Mouse (Mus musculus): ENCODE results near the gene Otulinl. TPM values are rescaled to one million over a fixed set of nuclear protein-coding genes. Genes with fewer than 3 reads are reported as not detected.

Otulinl gene
- polyA plus RNA-seq, 1 experiment from 2014 or later = 5.3 TPM

DNA sequence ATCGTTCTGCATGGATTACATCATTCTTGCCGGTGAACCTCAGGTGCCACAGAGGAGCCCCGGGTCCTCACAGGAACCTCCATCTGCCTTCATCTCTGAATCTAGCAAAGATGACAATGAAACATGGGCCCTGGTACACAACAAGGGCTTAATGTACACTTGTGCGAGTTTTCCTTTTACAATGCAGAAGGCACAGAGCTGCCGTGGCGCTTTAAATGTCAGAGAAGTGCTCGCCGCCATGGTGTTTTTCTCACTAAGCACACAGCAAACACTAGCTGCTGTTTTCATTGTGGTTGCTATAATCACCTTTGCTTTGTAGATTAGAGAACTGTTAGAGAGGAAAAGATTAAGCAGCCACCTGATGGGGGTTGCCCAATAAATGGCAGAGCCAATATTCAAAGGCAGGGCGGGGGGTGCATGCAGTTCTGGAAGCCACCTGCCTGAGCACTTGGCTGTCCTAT, 13.3 kb downstream of the Otulinl start:
- Histone ChIP-seq H3K27ac (no peak overlapping the region), H3K4me1 (replicated peaks) (peaks cover 4% of the 10 kb centered on the region), H3K9me3 (replicated peaks) (no peaks in the 10 kb centered on the region), H3K9ac (no peak overlapping the region), H3K4me3 (no peak overlapping the region), H3K4me2 (no peak overlapping the region), H3K27me3 (no peaks in the 10 kb centered on the region), H3K36me3 (no peaks in the 10 kb centered on the region)
- 81% methylated on average over 9 of the region's 9 CpGs for WGBS
- no peak for ATAC-seq (replicated peaks; ENCODE audit: insufficient number of reproducible peaks, insufficient read depth, low FRiP score, low read depth)

DNA sequence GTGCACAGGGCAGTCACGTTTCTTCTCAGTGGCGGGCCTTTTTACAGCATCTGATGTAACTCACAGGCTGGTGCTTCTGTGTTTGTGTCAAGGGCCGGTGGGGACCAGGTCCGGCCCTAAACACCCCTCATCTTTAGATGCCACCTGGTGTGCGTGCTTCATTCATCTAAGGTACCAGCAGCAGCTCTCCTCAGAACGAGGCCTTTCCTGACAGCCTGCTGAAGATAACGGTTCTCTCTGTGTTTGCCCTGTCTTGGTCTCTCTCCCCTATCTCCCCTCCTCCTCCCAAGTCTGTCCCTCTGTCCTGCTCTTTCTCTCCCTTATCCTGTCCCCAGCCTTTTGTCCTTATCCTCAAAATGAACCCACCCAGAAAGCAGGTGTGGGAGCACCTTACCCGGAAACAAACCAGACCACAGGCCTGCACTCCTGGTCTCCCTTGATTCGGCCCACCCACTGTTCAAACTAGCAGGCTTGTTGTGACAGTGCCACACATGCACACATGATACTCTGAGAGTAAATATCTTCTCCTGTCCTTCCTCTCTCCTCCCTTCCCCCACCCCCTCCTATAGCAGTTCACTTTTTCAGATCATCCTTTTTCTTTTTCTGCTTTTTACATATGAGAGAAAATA, 14.4 kb downstream of the Otulinl start:
- Histone ChIP-seq H3K4me1 (replicated peaks) (peaks cover 4% of the 10 kb centered on the region), H3K36me3 (no peaks in the 10 kb centered on the region), H3K9me3 (replicated peaks) (no peaks in the 10 kb centered on the region), H3K27me3 (no peaks in the 10 kb centered on the region), H3K4me2 (no peak overlapping the region), H3K9ac (no peak overlapping the region), H3K4me3 (no peak overlapping the region), H3K27ac (no peak overlapping the region)
- ATAC-seq (replicated peaks; ENCODE audit: insufficient number of reproducible peaks, insufficient read depth, low FRiP score, low read depth) = no peak
- WGBS = 44% methylated on average over 9 of the region's 9 CpGs

DNA sequence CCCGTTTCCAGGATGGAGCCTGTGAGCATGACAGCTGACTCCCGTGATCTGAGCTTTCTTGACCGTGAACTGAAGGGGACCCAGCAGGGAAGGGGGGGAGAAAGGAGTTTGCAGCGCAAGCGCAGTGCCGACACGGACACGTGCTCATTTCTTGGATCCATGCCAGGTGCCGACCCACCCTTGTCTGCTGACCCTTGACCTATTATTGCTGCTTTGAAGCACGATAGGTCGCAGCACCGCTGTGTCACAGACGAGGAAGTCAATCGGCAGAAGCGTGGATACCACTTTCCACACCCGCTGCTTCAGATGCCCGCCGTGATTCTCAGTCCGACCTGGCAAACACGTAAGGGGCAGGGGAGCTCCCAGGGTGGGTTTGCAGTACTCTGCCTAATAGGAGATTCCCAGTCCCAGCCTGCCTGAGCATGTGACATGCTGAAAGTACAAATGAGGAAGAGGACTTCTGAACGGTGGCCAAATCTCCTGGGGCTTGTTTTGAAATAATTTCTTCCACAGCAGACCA, 15.9 kb downstream of the Otulinl start:
- H3K36me3 ChIP-seq = no peaks in the 10 kb centered on the region
- no peaks in the 10 kb centered on the region for H3K27me3 ChIP-seq
- H3K4me2 ChIP-seq = peak overlapping the region; percentile 37
- H3K9ac ChIP-seq = no peak overlapping the region
- no peak overlapping the region for H3K27ac ChIP-seq
- ATAC-seq (replicated peaks; ENCODE audit: insufficient number of reproducible peaks, insufficient read depth, low FRiP score, low read depth) = no peak
- WGBS = 58% methylated on average over 21 of the region's 21 CpGs
- H3K4me3 ChIP-seq = no peak overlapping the region
- peaks cover 4% of the 10 kb centered on the region for H3K4me1 ChIP-seq (replicated peaks)
- no peaks in the 10 kb centered on the region for H3K9me3 ChIP-seq (replicated peaks)

DNA sequence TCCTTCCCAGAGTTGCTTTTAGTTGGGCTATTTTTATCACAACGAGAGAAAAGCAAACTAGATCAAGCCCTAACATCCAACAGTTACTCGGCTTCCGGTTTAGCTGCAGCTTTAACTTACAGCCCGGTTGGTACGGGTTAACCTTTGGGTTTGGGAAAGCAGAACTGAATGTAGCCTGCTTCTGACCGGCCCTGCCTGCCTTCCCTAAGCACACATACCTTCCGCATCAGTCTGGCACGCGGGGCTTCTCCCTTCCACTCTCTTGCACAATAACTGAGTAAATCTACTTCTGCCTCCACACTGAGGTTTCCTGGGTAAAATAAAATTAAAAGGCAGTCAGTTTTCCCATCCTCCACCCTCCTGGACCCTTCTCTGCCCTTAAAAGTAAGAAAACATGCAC, 17.3 kb downstream of the Otulinl start:
- ATAC-seq (replicated peaks; ENCODE audit: insufficient number of reproducible peaks, insufficient read depth, low FRiP score, low read depth) = no peak
- WGBS = 84% methylated on average over 9 of the region's 9 CpGs
- H3K27ac ChIP-seq = no peak overlapping the region

DNA sequence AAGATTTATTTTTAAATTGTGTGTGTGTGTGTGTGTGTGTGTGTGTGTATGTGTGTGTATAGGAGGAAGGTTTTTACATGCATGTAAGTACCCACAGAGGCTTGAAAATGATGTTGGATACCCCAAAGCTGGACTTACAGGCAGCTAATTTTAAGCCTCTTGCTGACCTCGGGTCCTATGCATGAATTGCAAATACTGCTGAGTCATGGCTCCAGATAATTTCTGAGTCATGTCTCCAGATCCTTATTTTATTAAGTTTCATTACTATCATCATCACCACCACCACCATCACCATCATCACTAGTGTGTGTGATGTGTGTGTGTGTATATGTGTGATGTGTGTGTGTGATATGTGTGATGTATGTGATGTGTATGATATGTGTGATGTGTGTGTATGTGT, 18.7 kb downstream of the Otulinl start:
- H3K27ac ChIP-seq = no peak overlapping the region
- H3K4me3 ChIP-seq = no peak overlapping the region
- H3K36me3 ChIP-seq = no peaks in the 10 kb centered on the region
- H3K9me3 ChIP-seq (replicated peaks) = no peaks in the 10 kb centered on the region
- ATAC-seq (replicated peaks; ENCODE audit: insufficient number of reproducible peaks, insufficient read depth, low FRiP score, low read depth) = no peak
- 42% methylated on average over 1 of the region's 1 CpGs for WGBS
- no peak overlapping the region for H3K4me2 ChIP-seq
- peaks cover 4% of the 10 kb centered on the region for H3K4me1 ChIP-seq (replicated peaks)
- no peak overlapping the region for H3K9ac ChIP-seq
- H3K27me3 ChIP-seq = no peaks in the 10 kb centered on the region

More for the DNA sequence above, 17.3 kb downstream of the Otulinl start:
- Histone ChIP-seq H3K4me2 (no peak overlapping the region), H3K36me3 (no peaks in the 10 kb centered on the region), H3K4me1 (replicated peaks) (peaks cover 4% of the 10 kb centered on the region), H3K27me3 (no peaks in the 10 kb centered on the region), H3K9me3 (replicated peaks) (no peaks in the 10 kb centered on the region), H3K4me3 (no peak overlapping the region), H3K9ac (no peak overlapping the region)

DNA sequence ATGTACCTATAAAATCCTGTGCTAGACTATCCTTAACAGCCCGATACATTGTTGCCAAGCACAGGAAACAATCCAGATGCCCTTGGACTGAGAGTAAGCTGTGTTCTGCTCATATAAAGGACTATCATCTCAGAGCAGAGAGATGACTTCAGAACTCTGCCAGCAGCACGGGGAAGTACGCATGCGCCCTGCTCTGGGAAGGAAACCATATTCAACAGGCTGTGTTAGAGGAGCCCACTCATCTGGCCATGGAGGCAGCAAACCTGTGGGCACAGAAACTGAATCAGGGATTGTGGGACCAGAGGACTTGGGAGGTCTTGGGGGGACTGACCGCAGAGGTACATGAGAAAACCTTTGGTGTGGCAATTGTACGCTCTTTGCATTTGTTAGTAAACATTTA, 19.7 kb downstream of the Otulinl start:
- H3K9me3 ChIP-seq (replicated peaks) = no peaks in the 10 kb centered on the region
- 81% methylated on average over 6 of the region's 6 CpGs for WGBS
- no peak overlapping the region for H3K27ac ChIP-seq
- H3K9ac ChIP-seq = no peak overlapping the region
- H3K4me3 ChIP-seq = no peak overlapping the region
- no peaks in the 10 kb centered on the region for H3K27me3 ChIP-seq
- no peak overlapping the region for H3K4me2 ChIP-seq
- ATAC-seq (replicated peaks; ENCODE audit: insufficient number of reproducible peaks, insufficient read depth, low FRiP score, low read depth) = no peak
- no peaks in the 10 kb centered on the region for H3K36me3 ChIP-seq
- peaks cover 4% of the 10 kb centered on the region for H3K4me1 ChIP-seq (replicated peaks)

DNA sequence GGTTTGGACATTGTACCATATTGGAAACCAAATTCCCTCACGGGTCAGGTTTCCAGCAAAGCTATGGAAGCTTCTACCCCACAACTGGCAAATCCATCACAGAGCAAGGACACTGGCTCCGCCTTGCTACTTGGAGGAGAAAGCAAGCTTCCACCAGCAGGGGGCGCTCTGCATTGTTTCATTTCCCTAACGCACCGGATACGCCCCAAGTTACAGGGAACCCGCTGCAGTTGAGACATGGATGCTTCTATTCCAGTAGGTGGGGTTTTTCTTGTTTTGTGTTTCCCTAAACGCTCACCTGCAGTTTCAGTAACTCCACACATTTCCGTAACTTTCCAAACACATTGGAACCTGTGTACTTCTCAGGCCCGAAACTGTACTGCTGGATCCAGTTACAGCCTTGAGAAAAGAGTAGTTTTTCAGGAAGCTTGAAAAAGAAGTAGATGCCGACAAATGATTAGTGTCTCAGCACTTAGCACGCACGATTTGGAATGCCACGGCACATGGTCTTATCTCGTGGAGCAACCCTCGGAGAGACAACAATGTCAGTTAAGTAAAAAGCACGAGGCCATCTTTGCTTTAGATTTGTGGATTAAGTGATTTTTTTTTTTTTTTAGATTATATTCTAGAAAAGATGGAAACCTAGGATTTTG, 21.7 kb downstream of the Otulinl start:
- H3K4me2 ChIP-seq = 0 out of 2 replicates have a peak overlapping the region, but pooled peaks have one; percentile 22
- H3K4me3 ChIP-seq = no peak overlapping the region
- peak; percentile 50; the same call in 1 of the 2 replicates for ATAC-seq (replicated peaks; ENCODE audit: insufficient number of reproducible peaks, insufficient read depth, low FRiP score, low read depth)
- 29% methylated on average over 17 of the region's 17 CpGs for WGBS
- no peak overlapping the region for H3K9ac ChIP-seq
- no peaks in the 10 kb centered on the region for H3K36me3 ChIP-seq
- H3K27me3 ChIP-seq = no peaks in the 10 kb centered on the region
- H3K4me1 ChIP-seq (replicated peaks) = no peaks in the 10 kb centered on the region
- H3K9me3 ChIP-seq (replicated peaks) = no peaks in the 10 kb centered on the region
- H3K27ac ChIP-seq = no peak overlapping the region

DNA sequence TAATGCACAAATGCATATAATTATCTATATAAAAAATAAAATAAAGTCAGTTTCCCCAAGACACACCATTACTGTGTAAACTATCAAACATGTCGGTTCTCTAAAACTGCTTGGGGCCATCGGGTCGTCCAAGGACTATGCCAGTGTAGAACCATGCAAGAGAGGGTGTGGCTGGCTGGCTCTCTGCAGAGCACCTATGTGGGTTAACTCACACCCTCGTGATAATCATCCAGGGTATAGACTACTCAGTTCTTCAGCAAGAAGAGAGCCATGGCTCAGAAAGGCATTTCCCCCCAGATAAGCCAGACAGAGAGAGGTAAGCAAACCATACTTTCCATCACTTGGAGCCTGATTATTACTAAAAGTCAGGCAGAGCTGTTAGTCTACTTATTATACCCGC, 22.2 kb downstream of the Otulinl start:
- Histone ChIP-seq H3K27me3 (no peaks in the 10 kb centered on the region; the same call in 1 of the 2 replicates), H3K4me3 (no peak overlapping the region), H3K4me2 (no peak overlapping the region), H3K36me3 (no peaks in the 10 kb centered on the region), H3K27ac (no peak overlapping the region), H3K4me1 (replicated peaks) (no peaks in the 10 kb centered on the region), H3K9ac (no peak overlapping the region), H3K9me3 (replicated peaks) (no peaks in the 10 kb centered on the region)
- ATAC-seq (replicated peaks; ENCODE audit: insufficient number of reproducible peaks, insufficient read depth, low FRiP score, low read depth) = no peak
- 78% methylated on average over 5 of the region's 5 CpGs for WGBS

DNA sequence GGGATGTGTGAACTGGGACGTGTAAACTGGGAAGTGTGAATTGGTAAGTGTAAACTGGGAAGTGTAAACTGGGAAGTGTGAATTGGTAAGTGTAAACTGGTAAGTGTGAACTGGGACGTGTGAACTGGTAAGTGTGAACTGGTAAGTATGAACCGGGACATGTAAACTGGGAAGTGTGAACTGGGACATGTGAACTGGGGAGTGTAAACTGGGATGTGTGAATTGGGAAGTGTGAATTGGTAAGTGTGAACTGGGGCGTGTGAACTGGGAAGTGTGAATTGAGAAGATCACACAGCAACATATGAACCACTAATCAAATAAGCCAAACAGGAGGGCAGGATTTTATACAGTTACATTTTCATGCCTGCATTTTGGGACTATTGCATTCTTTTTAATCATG, 23.0 kb downstream of the Otulinl start:
- no peaks in the 10 kb centered on the region for H3K4me1 ChIP-seq (replicated peaks)
- H3K27me3 ChIP-seq = no peaks in the 10 kb centered on the region; the same call in 1 of the 2 replicates
- H3K4me2 ChIP-seq = no peak overlapping the region
- no peaks in the 10 kb centered on the region for H3K36me3 ChIP-seq
- no peaks in the 10 kb centered on the region for H3K9me3 ChIP-seq (replicated peaks)
- no peak overlapping the region for H3K9ac ChIP-seq
- no peak overlapping the region for H3K27ac ChIP-seq
- no peak overlapping the region for H3K4me3 ChIP-seq
- no peak for ATAC-seq (replicated peaks; ENCODE audit: insufficient number of reproducible peaks, insufficient read depth, low FRiP score, low read depth)
- 86% methylated on average over 4 of the region's 4 CpGs for WGBS

DNA sequence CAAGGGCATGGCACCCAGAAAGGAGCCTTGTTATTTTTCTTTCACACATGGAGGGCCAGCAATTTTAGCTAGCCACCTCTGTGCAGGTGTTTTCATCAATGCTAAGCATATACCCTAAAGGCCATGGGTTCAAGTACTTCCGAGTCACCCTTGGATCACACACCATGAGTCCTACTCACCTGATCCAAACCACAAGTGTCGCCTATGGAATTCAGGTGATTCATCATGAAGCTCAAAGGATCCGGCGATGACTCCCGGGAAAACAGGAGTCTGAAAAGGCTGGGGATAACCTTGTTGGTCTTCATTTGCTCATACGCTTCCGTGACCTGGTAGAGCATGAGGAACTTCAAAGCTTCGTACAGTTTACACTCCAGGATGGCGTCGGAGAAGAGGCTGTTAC, 23.5 kb downstream of the Otulinl start:
- Histone ChIP-seq H3K4me2 (no peak overlapping the region), H3K36me3 (no peaks in the 10 kb centered on the region), H3K4me1 (replicated peaks) (no peaks in the 10 kb centered on the region), H3K9ac (no peak overlapping the region), H3K27me3 (no peaks in the 10 kb centered on the region; the same call in 1 of the 2 replicates), H3K27ac (no peak overlapping the region), H3K9me3 (replicated peaks) (no peaks in the 10 kb centered on the region), H3K4me3 (no peak overlapping the region)
- no peak for ATAC-seq (replicated peaks; ENCODE audit: insufficient number of reproducible peaks, insufficient read depth, low FRiP score, low read depth)
- whole genome bisulfite sequencing = 93% methylated on average over 10 of the region's 10 CpGs

DNA sequence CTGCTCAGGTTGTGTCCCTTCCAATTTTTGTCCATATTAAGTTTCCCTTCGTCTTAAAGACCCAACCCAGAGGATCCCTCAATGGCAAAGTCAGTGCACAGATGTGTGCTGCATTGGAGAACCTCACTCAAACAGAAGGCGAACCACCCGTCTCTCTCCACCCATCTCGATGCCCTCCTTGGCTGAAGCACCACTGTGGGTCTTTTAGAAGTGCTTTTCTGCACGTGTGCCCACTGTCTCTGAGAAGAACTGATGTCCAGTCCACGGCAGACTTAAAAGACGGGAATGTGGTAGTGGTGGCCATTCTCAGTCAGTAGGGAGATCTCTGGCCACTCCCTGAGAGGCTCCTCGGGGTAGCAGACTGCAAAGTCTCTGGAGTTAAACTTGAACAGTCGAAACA, 24.8 kb downstream of the Otulinl start:
- WGBS = 73% methylated on average over 9 of the region's 9 CpGs

More for the DNA sequence above, 24.8 kb downstream of the Otulinl start:
- H3K9me3 ChIP-seq (replicated peaks) = no peaks in the 10 kb centered on the region
- no peaks in the 10 kb centered on the region; the same call in 1 of the 2 replicates for H3K27me3 ChIP-seq
- no peaks in the 10 kb centered on the region for H3K4me1 ChIP-seq (replicated peaks)
- H3K9ac ChIP-seq = no peak overlapping the region
- no peak overlapping the region for H3K4me3 ChIP-seq
- no peak overlapping the region for H3K27ac ChIP-seq
- no peaks in the 10 kb centered on the region for H3K36me3 ChIP-seq
- no peak overlapping the region for H3K4me2 ChIP-seq
- no peak for ATAC-seq (replicated peaks; ENCODE audit: insufficient number of reproducible peaks, insufficient read depth, low FRiP score, low read depth)

All from heart, embryonic 15.5 days (tissue).